Mouse (Mus musculus) cerebellum, adult 2 months (tissue): ENCODE results near the gene Dnah11.

ENCODE experiments used
- CTCF ChIP-seq: fragments of 200-500 bp; IDR thresholded peaks from 2 replicates; pipeline ENCODE4 v1.5.1; 2011; ENCODE audit warnings: low read depth, mild to moderate bottlenecking, control low read depth, low read length, moderate library complexity, borderline replicate concordance; ENCODE audit not compliant: insufficient read depth
- POLR2A ChIP-seq: fragments of 200-500 bp; IDR thresholded peaks from 2 replicates; pipeline ENCODE4 v1.6.1; 2011; ENCODE audit warnings: low read length, control low read depth, borderline replicate concordance; ENCODE audit not compliant: insufficient read depth

GRCm38 (mm10) chr12:118099694-118100093 lies 99.1 kb downstream of the Dnah11 start:
- TF ChIP-seq POLR2A (no peak), CTCF (no peak)
